Mouse (Mus musculus): Measurements from ENCODE around the gene Krt79.

- TF ChIP-seq POLR2A (IDR thresholded peaks at IDR 0.05; ENCODE audit: borderline replicate concordance, insufficient read depth, low read length) (no peak), CTCF (IDR thresholded peaks at IDR 0.05; ENCODE audit: borderline replicate concordance, insufficient read depth, low read depth, low read length) (no peak)
Observed at GRCm38 (mm10) chr15:101902171-101903149, 37.7 kb downstream of the Krt79 start.

All from cerebellum, adult 2 months (tissue).